Mouse (Mus musculus) testis, adult 2 months (tissue): ENCODE data around the gene Cenpv.

Experiments
- CTCF ChIP-seq: fragments of 200-500 bp; IDR thresholded peaks from 2 replicates; pipeline ENCODE4 v1.5.1; 2012; ENCODE audit warnings: low read depth, mild to moderate bottlenecking, inconsistent platforms, low read length, moderate library complexity; ENCODE audit not compliant: control insufficient read depth, insufficient read depth, insufficient replicate concordance
- POLR2A ChIP-seq: fragments of 200-500 bp; IDR thresholded peaks from 2 replicates; pipeline ENCODE4 v1.6.1; 2012; ENCODE audit warnings: low read depth, mild to moderate bottlenecking, inconsistent platforms, low read length, moderate library complexity; ENCODE audit not compliant: control insufficient read depth

- TF ChIP-seq CTCF (no peak), POLR2A (no peak)
These were observed 52.1 kb downstream of the Cenpv start for GRCm38 (mm10) chr11:62486949-62487348.
